Mouse (Mus musculus) forebrain, embryonic 12.5 days (tissue): Measurements from ENCODE around the gene Stac. TPM values are rescaled to one million over a fixed set of nuclear protein-coding genes. Genes with fewer than 3 reads are reported as not detected.

Experiments used
- ATAC-seq: fragments of 200-750 bp; cut with Nextera tagmentation; 2 replicates; pipeline ENCODE4 v1.8.0; 2017; ENCODE audit warnings: moderate TSS enrichment; ENCODE audit not compliant: low FRiP score
- H3K27ac ChIP-seq: fragments of 300-500 bp; sonication (generic); 2 replicates; pipeline ENCODE4 v1.5.1; 2016; ENCODE audit warnings: mild to moderate bottlenecking
- H3K27me3 ChIP-seq: fragments of 300-500 bp; sonication (generic); 2 replicates; pipeline ENCODE4 v1.6.1; 2016; ENCODE audit warnings: mild to moderate bottlenecking
- H3K36me3 ChIP-seq: fragments of 300-500 bp; sonication (generic); replicated peaks from 2 replicates; pipeline ENCODE4 v1.6.1; 2016; ENCODE audit warnings: mild to moderate bottlenecking
- H3K4me1 ChIP-seq: fragments of 300-500 bp; sonication (generic); 2 replicates; pipeline ENCODE4 v1.6.1; 2016
- H3K4me2 ChIP-seq: fragments of 300-500 bp; sonication (generic); 2 replicates; pipeline ENCODE4 v1.6.1; 2016; ENCODE audit warnings: mild to moderate bottlenecking, moderate library complexity
- H3K4me3 ChIP-seq: fragments of 300-500 bp; sonication (generic); replicated peaks from 2 replicates; pipeline ENCODE4 v1.5.1; 2016; ENCODE audit warnings: mild to moderate bottlenecking
- H3K9ac ChIP-seq: fragments of 300-500 bp; sonication (generic); 2 replicates; pipeline ENCODE4 v1.6.1; 2016; ENCODE audit warnings: mild to moderate bottlenecking
- H3K9me3 ChIP-seq: fragments of 300-500 bp; sonication (generic); 2 replicates; pipeline ENCODE4 v1.6.1; 2016
- WGBS: fragments of 180-500 bp; shearing (Covaris S2); methylation state at CpG from one replicate; pipeline ENCODE4 v1.1.7; 2016; 5-methylcytosine and 5-hydroxymethylcytosine counted together
- polyA plus RNA-seq: library from polyadenylated mRNA; unstranded; fragments of >200 nt; fragmentation: Nextera tagmentation; extraction: Ambion mirVana; gene quantifications from 2 replicates; pipeline ENCODE4 v1.2.1, GENCODE M21; 2016

Gene Stac
- polyA plus RNA-seq, 1 experiment from 2014 or later: 2.3 TPM

- Histone ChIP-seq H3K36me3 (no peaks in the 10 kb centered on the region), H3K4me3 (no peak overlapping the region), H3K27ac (no peak overlapping the region), H3K9me3 (no peaks in the 10 kb centered on the region), H3K9ac (no peak overlapping the region), H3K4me2 (no peak overlapping the region), H3K27me3 (no peaks in the 10 kb centered on the region), H3K4me1 (no peaks in the 10 kb centered on the region)
- ATAC-seq: no peak
- WGBS: 90% methylated on average over 8 of the region's 8 CpGs
Observed at GRCm38 (mm10) chr9:111535445-111536064, 154.6 kb downstream of the Stac start.

GRCm38 (mm10) chr9:111534744-111535423 is 155.3 kb downstream of the Stac start:
- WGBS: 80% methylated on average over 7 of the region's 7 CpGs
- no peak for ATAC-seq
- H3K9ac ChIP-seq: no peak overlapping the region
- no peaks in the 10 kb centered on the region for H3K4me1 ChIP-seq
- H3K27ac ChIP-seq: no peak overlapping the region
- no peak overlapping the region for H3K4me2 ChIP-seq
- no peaks in the 10 kb centered on the region for H3K36me3 ChIP-seq
- no peaks in the 10 kb centered on the region for H3K27me3 ChIP-seq
- no peak overlapping the region for H3K4me3 ChIP-seq
- H3K9me3 ChIP-seq: no peaks in the 10 kb centered on the region

DNA sequence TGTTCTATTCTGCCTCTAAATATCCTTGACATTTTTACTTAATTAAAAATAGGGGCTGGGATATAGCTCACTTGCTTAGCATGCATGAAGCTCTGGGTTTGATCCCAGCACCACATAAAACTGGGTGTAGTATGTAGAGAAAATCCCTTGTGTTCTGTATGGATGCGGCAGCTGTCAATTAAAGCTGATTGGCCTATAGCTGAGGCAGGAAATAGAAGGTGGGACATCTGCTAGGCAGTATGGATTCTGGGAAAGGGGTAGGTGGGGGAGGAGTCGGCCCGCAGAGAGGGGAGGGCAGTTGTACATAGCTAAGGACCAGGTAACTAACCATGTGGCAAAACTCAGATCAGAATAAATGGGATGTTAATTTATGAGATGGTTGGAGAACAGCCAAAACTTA is 166.3 kb downstream of the Stac start:
- Histone ChIP-seq H3K27ac (no peak overlapping the region), H3K9ac (no peak overlapping the region), H3K36me3 (no peaks in the 10 kb centered on the region), H3K27me3 (no peaks in the 10 kb centered on the region), H3K4me2 (no peak overlapping the region), H3K4me3 (no peak overlapping the region), H3K9me3 (0 out of 2 replicates have a peak, but pooled peaks cover 3% of the 10 kb centered on the region), H3K4me1 (no peaks in the 10 kb centered on the region)
- WGBS: 95% methylated on average over 3 of the region's 3 CpGs
- ATAC-seq: no peak

- 0 out of 2 replicates have a peak, but pooled peaks cover 3% of the 10 kb centered on the region for H3K9me3 ChIP-seq
- no peak overlapping the region for H3K9ac ChIP-seq
- H3K4me2 ChIP-seq: no peak overlapping the region
- H3K36me3 ChIP-seq: no peaks in the 10 kb centered on the region
- H3K27ac ChIP-seq: no peak overlapping the region
- no peaks in the 10 kb centered on the region for H3K27me3 ChIP-seq
- WGBS: 94% methylated on average over 11 of the region's 11 CpGs
- no peak overlapping the region for H3K4me3 ChIP-seq
- no peak for ATAC-seq
- H3K4me1 ChIP-seq: no peaks in the 10 kb centered on the region
Observed at GRCm38 (mm10) chr9:111523111-111523510, 167.0 kb downstream of the Stac start.

DNA sequence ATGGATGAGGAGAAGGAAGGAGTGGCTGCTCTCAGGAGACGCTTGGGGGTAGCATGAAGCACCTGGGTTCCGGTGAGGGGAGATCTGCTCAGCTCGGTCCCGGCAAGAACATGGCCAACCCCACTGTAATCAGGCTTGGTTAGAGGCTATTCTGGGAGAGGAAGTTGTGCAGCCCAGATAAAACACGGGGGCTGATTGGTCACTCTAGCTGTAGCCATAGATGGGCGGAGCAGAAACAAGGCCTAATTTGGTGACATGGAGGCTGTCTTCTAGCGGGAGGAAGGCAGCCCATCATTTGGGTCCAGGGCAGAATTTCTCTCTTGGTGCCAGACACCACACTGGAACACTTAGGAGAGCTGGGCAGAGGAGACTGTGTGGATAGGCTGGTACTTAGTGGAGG is 167.9 kb downstream of the Stac start:
- 91% methylated on average over 7 of the region's 7 CpGs for WGBS
- no peaks in the 10 kb centered on the region for H3K27me3 ChIP-seq

DNA sequence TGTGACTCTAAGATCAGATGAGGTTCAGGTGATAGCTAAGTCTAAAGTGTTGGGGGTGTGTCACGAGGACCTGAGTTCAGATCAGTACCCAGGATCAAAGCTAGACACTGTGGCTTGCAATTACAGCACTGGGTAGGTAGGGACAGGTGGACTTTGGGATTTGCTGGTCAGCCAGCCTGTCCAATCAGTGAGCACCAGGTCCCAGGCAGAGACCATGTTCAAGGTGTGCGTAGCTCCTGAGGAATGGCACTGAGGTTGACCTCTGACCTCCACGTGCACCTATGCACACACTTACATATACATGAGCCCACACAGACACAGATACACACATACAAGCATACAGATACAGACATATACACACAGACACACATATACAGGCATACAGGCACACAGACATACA is 174.6 kb downstream of the Stac start:
- Histone ChIP-seq H3K27ac (no peak overlapping the region), H3K9me3 (no peaks in the 10 kb centered on the region), H3K4me2 (no peak overlapping the region), H3K4me1 (no peaks in the 10 kb centered on the region), H3K36me3 (no peaks in the 10 kb centered on the region), H3K9ac (no peak overlapping the region), H3K27me3 (no peaks in the 10 kb centered on the region), H3K4me3 (no peak overlapping the region)
- no peak for ATAC-seq
- WGBS: 95% methylated on average over 3 of the region's 3 CpGs

More for the DNA sequence above, 167.9 kb downstream of the Stac start:
- 0 out of 2 replicates have a peak, but pooled peaks cover 3% of the 10 kb centered on the region for H3K9me3 ChIP-seq
- no peak overlapping the region for H3K9ac ChIP-seq
- no peak overlapping the region for H3K27ac ChIP-seq
- no peaks in the 10 kb centered on the region for H3K36me3 ChIP-seq
- ATAC-seq: no peak
- no peaks in the 10 kb centered on the region for H3K4me1 ChIP-seq
- no peak overlapping the region for H3K4me3 ChIP-seq
- H3K4me2 ChIP-seq: no peak overlapping the region

- H3K4me2 ChIP-seq: no peak overlapping the region
- no peak overlapping the region for H3K27ac ChIP-seq
- no peak overlapping the region for H3K9ac ChIP-seq
- H3K4me1 ChIP-seq: no peaks in the 10 kb centered on the region
- H3K27me3 ChIP-seq: no peaks in the 10 kb centered on the region
- no peak overlapping the region for H3K4me3 ChIP-seq
- 84% methylated on average over 15 of the region's 15 CpGs for WGBS
- no peak for ATAC-seq
- no peaks in the 10 kb centered on the region for H3K9me3 ChIP-seq
- H3K36me3 ChIP-seq: no peaks in the 10 kb centered on the region
Observed at GRCm38 (mm10) chr9:111514586-111515473, 175.3 kb downstream of the Stac start.
